ENCODE assay signal across 13 mouse cellular contexts in the genomic region with DNA sequence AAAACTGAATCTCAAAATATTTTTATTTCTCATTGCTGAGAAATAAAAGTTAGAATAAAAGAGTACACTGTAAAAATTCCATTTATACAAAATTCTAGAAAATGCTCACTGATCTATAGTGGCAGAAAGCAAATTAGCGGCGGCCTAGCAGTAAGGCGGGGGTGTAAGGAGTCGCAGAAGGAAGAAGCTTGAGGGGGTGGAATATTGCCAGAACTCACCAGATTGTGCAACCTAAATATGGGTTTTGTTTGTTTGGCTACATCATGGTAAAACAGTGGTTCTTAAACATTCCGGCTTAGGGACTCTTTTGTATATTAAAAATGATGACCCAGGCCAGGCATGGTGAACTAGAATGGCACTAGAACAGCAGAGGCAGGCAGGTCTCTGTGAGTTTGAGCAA. TPM values are rescaled to one million over a fixed set of nuclear protein-coding genes. Genes with fewer than 3 reads are reported as not detected.
"Had no signal": no experiment of that assay in that cellular context is flagged by ENCODE, and none has a peak within 500 bp of the region (broad histone marks: within the 10 kb centered on the region; RNA-seq: fewer than 3 reads in every experiment).

No protein-coding gene starts in this region.

- DNase-seq: gastrocnemius, postnatal 14 days; heart, adult 2 months; heart, postnatal 10 days; heart, postnatal 4 days; kidney, adult 18-20 months; kidney, adult 8-10 months; kidney, postnatal 14 days; kidney, postnatal 36 days; layer of hippocampus, adult 9-11 months; layer of hippocampus, postnatal 36 days; left cerebral cortex, postnatal 4 days had no signal

RNA-seq across cellular contexts. Expression of a gene that starts 26.5 kb away (rescaled TPM):
- total RNA-seq: granulocyte monocyte progenitor cell, adult 5-6 weeks; liver, adult 2 months had no signal
